ENCODE assay signal across 14 mouse cellular contexts in genomic region chr12:116842723-116843272, GRCm38 (mm10).
DNase-seq lines count a peak whose midpoint lies in the region; ATAC-seq and TF ChIP-seq lines count a peak whose summit lies in the region.
"Had no signal": no experiment of that assay in that cellular context is flagged by ENCODE, and none has a peak within 500 bp of the region (broad histone marks: within the 10 kb centered on the region; RNA-seq: fewer than 3 reads in every experiment).

No protein-coding gene starts in this region.

- H3K36me3 ChIP-seq in neural tube, embryonic 14.5 days (ENCODE audit: control insufficient read depth, insufficient read depth, low read length): no peaks in the 10 kb centered on the region
- no peaks in the 10 kb centered on the region for H3K36me3 ChIP-seq in forebrain, postnatal 0 days (ENCODE audit: insufficient read depth)
- H3K36me3 ChIP-seq: embryonic facial prominence, embryonic 13.5 days; heart, embryonic 15.5 days; liver, embryonic 13.5 days had no signal

- intact Hi-C loops in left cerebral cortex, postnatal 25 days (cut with DNase I): loop anchor here (10.0 kb wide), 1 partner anchor 182 kb away; no protein-coding TSS in a partner anchor

- H3K4me2 ChIP-seq in neural tube, embryonic 14.5 days (ENCODE audit: low read depth, low read length): no peak overlapping the region
- no peak overlapping the region for H3K4me2 ChIP-seq in forebrain, postnatal 0 days (ENCODE audit: low read depth)
- H3K4me2 ChIP-seq: embryonic facial prominence, embryonic 13.5 days; heart, embryonic 15.5 days; liver, embryonic 13.5 days had no signal

- no peak overlapping the region; the same call in 1 of the 2 replicates for H3K27ac ChIP-seq in neural tube, embryonic 14.5 days (ENCODE audit: low read depth, low read length)
- no peak overlapping the region for H3K27ac ChIP-seq in forebrain, postnatal 0 days (ENCODE audit: low read depth, low read length)
- H3K27ac ChIP-seq: embryonic facial prominence, embryonic 13.5 days; heart, embryonic 15.5 days; liver, embryonic 13.5 days had no signal

- peak; percentile 56; the same call in 1 of the 2 replicates for ATAC-seq in neural tube, embryonic 14.5 days (ENCODE audit: low read depth)
- peak; percentile 90 for ATAC-seq in forebrain, postnatal 0 days
- ATAC-seq: intestine, embryonic 16.5 days had no signal

- TF ChIP-seq POLR2A in lung, adult 2 months (IDR thresholded peaks at IDR 0.05; ENCODE audit: borderline replicate concordance, extremely low read depth, low read depth, low read length): no peak

- no peaks in the 10 kb centered on the region for H3K27me3 ChIP-seq in neural tube, embryonic 14.5 days (ENCODE audit: control insufficient read depth, insufficient read depth, low read length)
- H3K27me3 ChIP-seq in forebrain, postnatal 0 days (ENCODE audit: insufficient read depth, low read length): no peaks in the 10 kb centered on the region
- H3K27me3 ChIP-seq: embryonic facial prominence, embryonic 13.5 days; heart, embryonic 15.5 days; liver, embryonic 13.5 days; megakaryocyte, embryonic 14.5 days had no signal

- DNase-seq in neural tube, embryonic 10.5 days (ENCODE audit: extremely low spot score, low spot score): no peak
- peak; percentile 72 for DNase-seq in forebrain, postnatal 0 days
- DNase-seq in left cerebral cortex, postnatal 25 days (ENCODE audit: low spot score in 2 of 2): peak; percentile 47 to 49
- no peak for DNase-seq in urinary bladder, adult 18-20 months (ENCODE audit: low spot score in 2 of 2)
- no peak for DNase-seq in lung, adult 2 months
- DNase-seq in heart, adult 18-20 months: no peak
- DNase-seq: cerebellum, adult 9-11 months; liver, embryonic 13.5 days; thymus, postnatal 36 days had no signal

- H3K9me3 ChIP-seq in neural tube, embryonic 14.5 days (ENCODE audit: control insufficient read depth, low read length): no peaks in the 10 kb centered on the region
- no peaks in the 10 kb centered on the region for H3K9me3 ChIP-seq in forebrain, postnatal 0 days (ENCODE audit: low read length)
- H3K9me3 ChIP-seq: embryonic facial prominence, embryonic 13.5 days; heart, embryonic 15.5 days had no signal

- WGBS in neural tube, embryonic 14.5 days: 61% methylated on average over 8 of the region's 8 CpGs
- WGBS in forebrain, postnatal 0 days: 17% methylated on average over 8 of the region's 8 CpGs
- WGBS in lung, adult 2 months: 73% methylated on average over 8 of the region's 8 CpGs

- no peaks in the 10 kb centered on the region for H3K4me1 ChIP-seq in neural tube, embryonic 14.5 days (ENCODE audit: control insufficient read depth, insufficient read depth, low read length)
- no peaks in the 10 kb centered on the region for H3K4me1 ChIP-seq in forebrain, postnatal 0 days (ENCODE audit: insufficient read depth)
- H3K4me1 ChIP-seq in lung, adult 2 months (ENCODE audit: control insufficient read depth, insufficient read depth, low read length): no peaks in the 10 kb centered on the region
- H3K4me1 ChIP-seq: embryonic facial prominence, embryonic 13.5 days; heart, embryonic 15.5 days; liver, embryonic 13.5 days; megakaryocyte, embryonic 14.5 days had no signal

- no peak overlapping the region for H3K9ac ChIP-seq in neural tube, embryonic 14.5 days (replicated peaks; ENCODE audit: low read depth, low read length)
- H3K9ac ChIP-seq in forebrain, postnatal 0 days: no peak overlapping the region
- H3K9ac ChIP-seq: embryonic facial prominence, embryonic 13.5 days; heart, embryonic 15.5 days; liver, embryonic 13.5 days had no signal

- peak; percentile 27; the same call in 1 of the 2 replicates for TF ChIP-seq CTCF in forebrain, postnatal 0 days (IDR thresholded peaks at IDR 0.05; ENCODE audit: low read depth)
- TF ChIP-seq CTCF in lung, adult 2 months (IDR thresholded peaks at IDR 0.05; ENCODE audit: insufficient read depth, low read length): no peak

- no peak overlapping the region for H3K4me3 ChIP-seq in neural tube, embryonic 14.5 days (ENCODE audit: low read depth, low read length)
- no peak overlapping the region for H3K4me3 ChIP-seq in forebrain, postnatal 0 days (ENCODE audit: low read depth, low read length)
- H3K4me3 ChIP-seq in lung, adult 2 months (replicated peaks; ENCODE audit: extremely low read depth, low read depth, low read length): no peak overlapping the region
- H3K4me3 ChIP-seq: embryonic facial prominence, embryonic 13.5 days; heart, embryonic 15.5 days; liver, embryonic 13.5 days; megakaryocyte, embryonic 14.5 days had no signal

Comparison
In these comparisons a context has a peak if more than half of its experiments do, and no peak if none do; other contexts are left out.
1. DNase-seq: peak in forebrain, postnatal 0 days (single experiment) and left cerebral cortex, postnatal 25 days (2 of 2); none in neural tube, embryonic 10.5 days (single experiment), urinary bladder, adult 18-20 months (0 of 2), lung, adult 2 months (single experiment) and heart, adult 18-20 months (0 of 2).